Mouse (Mus musculus) hindbrain, embryonic 10.5 days (tissue): Measurements from ENCODE around the gene Ak8. TPM values are rescaled to one million over a fixed set of nuclear protein-coding genes. Genes with fewer than 3 reads are reported as not detected.
A peak's percentile ranks its signal among the peaks of the same experiment; 100 is the strongest.

Experiments used
- DNase-seq: peaks from one replicate; pipeline ENCODE4 v3.0.0-alpha.2; 2017; ENCODE audit warnings: low spot score
- H3K27ac ChIP-seq: fragments of 300-500 bp; sonication (generic); 2 replicates; pipeline ENCODE4 v1.5.1; 2016; ENCODE audit warnings: mild to moderate bottlenecking, moderate library complexity
- H3K27me3 ChIP-seq: fragments of 300-500 bp; sonication (generic); 2 replicates; pipeline ENCODE4 v1.6.1; 2016; ENCODE audit warnings: mild to moderate bottlenecking; ENCODE audit not compliant: poor library complexity, insufficient read depth, severe bottlenecking
- H3K36me3 ChIP-seq: fragments of 300-500 bp; sonication (generic); 2 replicates; pipeline ENCODE4 v1.6.1; 2016; ENCODE audit warnings: mild to moderate bottlenecking, moderate library complexity
- H3K4me1 ChIP-seq: fragments of 300-500 bp; sonication (generic); replicated peaks from 2 replicates; pipeline ENCODE4 v1.6.1; 2016; ENCODE audit warnings: mild to moderate bottlenecking
- H3K4me3 ChIP-seq: fragments of 300-500 bp; sonication (generic); 2 replicates; pipeline ENCODE4 v1.5.1; 2016; ENCODE audit warnings: mild to moderate bottlenecking, moderate library complexity
- H3K9me3 ChIP-seq: fragments of 300-500 bp; sonication (generic); 2 replicates; pipeline ENCODE4 v1.6.1; 2016; ENCODE audit warnings: mild to moderate bottlenecking, moderate library complexity
- WGBS: fragments of 180-500 bp; shearing (Covaris S2); methylation state at CpG from one replicate; pipeline ENCODE4 v1.1.7; 2016; 5-methylcytosine and 5-hydroxymethylcytosine counted together
- polyA plus RNA-seq: library from polyadenylated mRNA; unstranded; fragments of >200 nt; fragmentation: Nextera tagmentation; extraction: Ambion mirVana; gene quantifications from 2 replicates; pipeline ENCODE4 v1.2.1, GENCODE M21; 2016

The Ak8 gene
- polyA plus RNA-seq, 1 experiment from 2014 or later, result 1.7 TPM

GRCm38 (mm10) chr2:28810260-28811013, 110.5 kb downstream of the Ak8 start:
- Histone ChIP-seq H3K4me1 (0 out of 2 replicates have a peak, but pooled peaks cover 13% of the 10 kb centered on the region), H3K27ac (no peak overlapping the region), H3K4me3 (no peak overlapping the region), H3K27me3 (no peaks in the 10 kb centered on the region), H3K36me3 (no peaks in the 10 kb centered on the region), H3K9me3 (no peaks in the 10 kb centered on the region)
- WGBS, result 52% methylated on average over 5 of the region's 5 CpGs
- DNase-seq, result no peak

DNA sequence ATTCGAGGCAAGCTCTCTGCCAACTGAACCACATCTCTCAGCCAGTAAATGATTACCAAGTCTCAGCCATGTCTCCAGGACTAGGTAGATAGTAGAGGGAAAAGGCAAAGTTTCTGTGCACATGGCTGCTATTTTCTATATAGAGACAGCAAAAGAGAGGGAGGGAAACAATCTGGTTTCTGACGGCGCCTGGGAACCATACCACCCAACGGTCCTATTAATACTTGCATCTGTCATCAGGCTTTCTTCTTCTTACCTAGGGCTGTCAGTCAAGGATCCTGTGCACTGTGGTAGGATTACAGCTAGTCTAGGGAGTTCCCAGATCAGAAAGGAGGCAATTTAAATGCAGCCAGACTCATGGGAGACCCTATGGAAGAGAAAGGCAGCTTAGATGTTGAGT, 118.9 kb downstream of the Ak8 start:
- H3K27ac ChIP-seq, result no peak overlapping the region
- no peak for DNase-seq
- WGBS, result 81% methylated on average over 4 of the region's 4 CpGs

GRCm38 (mm10) chr2:28829265-28829664, 129.3 kb downstream of the Ak8 start:
- Histone ChIP-seq H3K27me3 (no peaks in the 10 kb centered on the region), H3K27ac (no peak overlapping the region), H3K4me1 (no peaks in the 10 kb centered on the region), H3K36me3 (peaks cover 100% of the 10 kb centered on the region), H3K9me3 (no peaks in the 10 kb centered on the region), H3K4me3 (no peak overlapping the region)
- no peak for DNase-seq
- 55% methylated on average over 4 of the region's 4 CpGs for WGBS

More for the DNA sequence above, 118.9 kb downstream of the Ak8 start:
- Histone ChIP-seq H3K4me1 (peaks cover 7% of the 10 kb centered on the region), H3K27me3 (no peaks in the 10 kb centered on the region), H3K4me3 (no peak overlapping the region), H3K36me3 (peaks cover 25% of the 10 kb centered on the region), H3K9me3 (no peaks in the 10 kb centered on the region)

GRCm38 (mm10) chr2:28836181-28836940, 136.4 kb downstream of the Ak8 start:
- 87% methylated on average over 3 of the region's 3 CpGs for WGBS
- DNase-seq, result no peak
- Histone ChIP-seq H3K4me1 (peaks cover 23% of the 10 kb centered on the region), H3K27ac (no peak overlapping the region), H3K9me3 (no peaks in the 10 kb centered on the region), H3K27me3 (no peaks in the 10 kb centered on the region), H3K36me3 (peaks cover 50% of the 10 kb centered on the region), H3K4me3 (no peak overlapping the region)

GRCm38 (mm10) chr2:28839501-28840221, 139.7 kb downstream of the Ak8 start:
- H3K4me3 ChIP-seq, result peak overlapping the region; percentile 99
- DNase-seq, result peak; percentile 38
- H3K27ac ChIP-seq, result peak overlapping the region; percentile 97
- H3K4me1 ChIP-seq, result peaks cover 41% of the 10 kb centered on the region
- H3K9me3 ChIP-seq, result no peaks in the 10 kb centered on the region
- no peaks in the 10 kb centered on the region for H3K27me3 ChIP-seq
- WGBS, result 0% methylated on average over 53 of the region's 53 CpGs
- peaks cover 25% of the 10 kb centered on the region for H3K36me3 ChIP-seq

DNA sequence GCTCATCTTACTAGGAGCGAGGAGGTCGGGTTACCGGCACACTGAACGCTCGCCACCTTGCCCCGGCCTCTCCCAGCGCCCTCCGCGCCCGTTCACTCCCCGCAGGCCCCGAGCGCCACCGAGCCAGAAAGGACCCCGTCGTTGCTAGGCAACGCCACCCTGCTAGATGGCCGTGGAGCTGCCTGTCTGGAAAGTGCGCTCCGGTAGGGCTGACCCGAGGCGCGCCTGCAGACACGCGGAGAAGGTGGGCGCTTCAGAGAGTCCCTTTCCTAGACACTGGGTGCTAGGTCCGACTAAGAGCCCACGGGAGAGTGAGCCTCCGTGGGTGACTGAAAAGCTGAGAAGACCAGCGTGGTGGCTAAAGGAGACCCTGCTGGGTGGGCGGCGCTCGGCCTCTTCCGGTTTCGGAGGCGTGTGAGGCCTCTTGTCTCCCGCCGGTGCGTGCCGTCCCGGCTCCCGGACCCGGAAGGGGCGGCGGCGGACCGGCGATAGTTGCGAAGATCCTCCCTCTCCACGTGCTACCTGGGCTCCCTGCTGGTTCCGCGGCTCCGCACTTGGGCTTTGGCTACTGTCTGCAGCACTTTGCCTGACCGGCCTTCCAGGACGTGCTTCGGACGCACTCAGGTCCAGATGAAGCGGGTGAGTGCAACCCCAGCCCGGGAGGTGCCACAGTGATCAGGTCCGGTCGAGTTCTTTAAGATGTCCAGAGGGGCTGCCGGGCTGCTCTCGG, 140.4 kb downstream of the Ak8 start, which contains the start of the genes Gtf3c4 and Ddx31:
Gtf3c4 (minus strand) TSS at position 139 of the 730 bp plus-strand sequence.
Ddx31 (plus strand) TSS at position 185 of the 730 bp plus-strand sequence.
- Histone ChIP-seq H3K27ac (peak within 1 kb of the TSS; percentile 97), H3K9me3 (no peaks in the 10 kb centered on the region)
- under 1% methylated on average over 63 of the region's 63 CpGs for WGBS

DNA sequence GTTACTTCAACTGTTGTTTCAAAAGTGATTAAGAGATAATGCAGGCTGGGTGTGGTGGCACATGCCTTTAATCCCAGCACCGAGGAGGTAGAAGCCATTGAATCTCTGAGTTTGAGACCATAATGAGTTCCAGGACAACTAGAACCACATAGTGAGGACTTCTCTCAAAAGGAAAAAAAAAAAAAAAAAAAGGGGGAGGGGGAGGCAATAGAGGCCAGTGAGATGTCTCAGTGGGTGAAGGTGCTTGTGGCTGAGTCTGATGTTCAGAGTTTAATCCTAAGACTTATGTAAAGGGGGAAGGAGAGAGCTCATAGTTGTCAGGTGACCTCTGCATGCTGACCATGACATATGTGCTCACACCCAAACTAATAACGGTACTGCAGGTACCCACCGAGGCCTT, 142.1 kb downstream of the Ak8 start:
- H3K4me3 ChIP-seq, result peak overlapping the region; percentile 99
- 87% methylated on average over 3 of the region's 3 CpGs for WGBS
- peaks cover 31% of the 10 kb centered on the region for H3K36me3 ChIP-seq
- peaks cover 41% of the 10 kb centered on the region for H3K4me1 ChIP-seq
- H3K27me3 ChIP-seq, result no peaks in the 10 kb centered on the region
- H3K9me3 ChIP-seq, result no peaks in the 10 kb centered on the region
- no peak overlapping the region for H3K27ac ChIP-seq
- DNase-seq, result no peak

More for the DNA sequence above, 140.4 kb downstream of the Ak8 start, which contains the start of the genes Gtf3c4 and Ddx31:
- H3K27me3 ChIP-seq, result no peaks in the 10 kb centered on the region
- peaks cover 25% of the 10 kb centered on the region for H3K36me3 ChIP-seq
- H3K4me3 ChIP-seq, result peak within 1 kb of the TSS; percentile 99
- peaks cover 41% of the 10 kb centered on the region for H3K4me1 ChIP-seq
- DNase-seq, result peak; percentile 94

DNA sequence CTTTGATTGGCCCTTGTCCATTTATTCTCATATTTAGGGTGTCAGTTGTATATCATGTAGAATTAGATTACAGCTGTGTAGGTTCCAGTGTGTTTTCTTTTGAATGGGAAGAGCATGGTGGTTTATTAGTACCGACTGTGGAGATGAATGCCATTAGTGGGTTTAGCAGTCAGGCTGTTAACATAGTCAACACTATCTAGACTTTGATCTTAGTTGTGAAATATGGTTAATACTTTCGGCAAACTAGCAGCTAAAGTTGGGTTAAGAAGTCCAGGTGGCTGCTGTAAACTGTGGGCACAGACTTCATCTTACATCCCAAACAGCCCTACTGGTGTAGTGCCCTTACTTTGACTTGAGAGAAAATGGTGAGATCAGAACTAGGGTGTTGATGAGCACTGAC, 148.9 kb downstream of the Ak8 start:
- WGBS, result 91% methylated on average over 2 of the region's 2 CpGs
- H3K4me3 ChIP-seq, result no peak overlapping the region
- H3K27ac ChIP-seq, result no peak overlapping the region
- peaks cover 93% of the 10 kb centered on the region for H3K36me3 ChIP-seq
- no peaks in the 10 kb centered on the region for H3K27me3 ChIP-seq
- H3K4me1 ChIP-seq, result no peaks in the 10 kb centered on the region
- DNase-seq, result no peak
- no peaks in the 10 kb centered on the region for H3K9me3 ChIP-seq

- Histone ChIP-seq H3K27ac (no peak overlapping the region), H3K4me3 (no peak overlapping the region), H3K27me3 (no peaks in the 10 kb centered on the region), H3K4me1 (no peaks in the 10 kb centered on the region), H3K36me3 (peaks cover 88% of the 10 kb centered on the region), H3K9me3 (no peaks in the 10 kb centered on the region)
- 98% methylated on average over 3 of the region's 3 CpGs for WGBS
- no peak for DNase-seq
Observed at GRCm38 (mm10) chr2:28852594-28852993, 152.6 kb downstream of the Ak8 start.

GRCm38 (mm10) chr2:28855773-28856172, 155.8 kb downstream of the Ak8 start:
- Histone ChIP-seq H3K9me3 (no peaks in the 10 kb centered on the region), H3K4me3 (no peak overlapping the region), H3K4me1 (no peaks in the 10 kb centered on the region), H3K27me3 (no peaks in the 10 kb centered on the region), H3K27ac (no peak overlapping the region), H3K36me3 (peaks cover 87% of the 10 kb centered on the region)
- DNase-seq, result no peak
- 92% methylated on average over 2 of the region's 2 CpGs for WGBS

- no peak for DNase-seq
- H3K9me3 ChIP-seq, result no peaks in the 10 kb centered on the region
- WGBS, result 90% methylated on average over 4 of the region's 4 CpGs
- peaks cover 97% of the 10 kb centered on the region for H3K36me3 ChIP-seq
- H3K4me3 ChIP-seq, result no peak overlapping the region
- no peaks in the 10 kb centered on the region for H3K27me3 ChIP-seq
- no peak overlapping the region for H3K27ac ChIP-seq
- no peaks in the 10 kb centered on the region for H3K4me1 ChIP-seq
Observed at GRCm38 (mm10) chr2:28859303-28859702, 159.3 kb downstream of the Ak8 start.
